Mouse (Mus musculus): ENCODE measurements around the gene Olfr554.
"Not testable (repeated sequence)": the region's sequence is repeated elsewhere in the genome, so short reads cannot be mapped to it uniquely, and the experiment has no call there.

Olfr554 gene

GRCm38 (mm10) chr7:102638132-102638531 lies at the start of gene Olfr554:
Gene Olfr554, plus strand, starts transcription at chr7:102638432.
- DNase-seq (ENCODE audit: low read depth): no peak

GRCm38 (mm10) chr7:102591786-102592185 lies 46.4 kb upstream of the Olfr554 start, which contains the start of gene Olfr551:
Gene Olfr551, minus strand, starts transcription at chr7:102591886.
- DNase-seq (ENCODE audit: low read depth): no peak

GRCm38 (mm10) chr7:102597378-102598031 lies 40.7 kb upstream of the Olfr554 start, which contains the start of gene Olfr552:
Gene Olfr552, plus strand, starts transcription at chr7:102597770.
- DNase-seq (ENCODE audit: low read depth): peak; percentile 24

GRCm38 (mm10) chr7:102618118-102618517 lies 20.1 kb upstream of the Olfr554 start, which contains the start of gene Olfr553:
Gene Olfr553, minus strand, starts transcription at chr7:102618218.
- DNase-seq (ENCODE audit: low read depth): no peak

GRCm38 (mm10) chr7:102619608-102620007 lies 18.6 kb upstream of the Olfr554 start:
- peak; percentile 39 for DNase-seq (ENCODE audit: low read depth)

- DNase-seq (ENCODE audit: low read depth): not testable (repeated sequence)
Observed at GRCm38 (mm10) chr7:102620368-102620767, 17.9 kb upstream of the Olfr554 start.

- peak; percentile 77 for DNase-seq (ENCODE audit: low read depth)
Observed at GRCm38 (mm10) chr7:102636665-102637064, 1.6 kb upstream of the Olfr554 start.

- not testable (repeated sequence) for DNase-seq (ENCODE audit: low read depth)
Observed at GRCm38 (mm10) chr7:102644945-102645344, 6.7 kb downstream of the Olfr554 start.

GRCm38 (mm10) chr7:102658523-102658922 lies 20.3 kb downstream of the Olfr554 start, which contains the start of gene Olfr555:
Gene Olfr555, plus strand, starts transcription at chr7:102658823.
- DNase-seq (ENCODE audit: low read depth): no peak

GRCm38 (mm10) chr7:102664599-102664998 lies 26.4 kb downstream of the Olfr554 start, which contains the start of gene Olfr556:
Gene Olfr556, plus strand, starts transcription at chr7:102664899.
- DNase-seq (ENCODE audit: low read depth): no peak

- peak; percentile 59 for DNase-seq (ENCODE audit: low read depth)
Observed at GRCm38 (mm10) chr7:102665378-102665777, 27.1 kb downstream of the Olfr554 start.

GRCm38 (mm10) chr7:102676225-102676624 lies 38.0 kb downstream of the Olfr554 start:
- DNase-seq (ENCODE audit: low read depth): peak; percentile 40

- no peak for DNase-seq (ENCODE audit: low read depth)
Observed at GRCm38 (mm10) chr7:102681916-102682315, 43.7 kb downstream of the Olfr554 start.

- peak; percentile 92 for DNase-seq (ENCODE audit: low read depth)
Observed at GRCm38 (mm10) chr7:102686944-102687501, 48.8 kb downstream of the Olfr554 start, which contains the start of gene Trim68. Gene Trim68, minus strand, starts transcription at chr7:102687327.
